Mouse (Mus musculus): Measurements from ENCODE around the gene Trim41. TPM values are rescaled to one million over a fixed set of nuclear protein-coding genes. Genes with fewer than 3 reads are reported as not detected.

Gene Trim41
- total and polyA plus RNA-seq, 2 experiments from 2014 or later: 2.7 to 39.6 TPM

GRCm38 (mm10) chr11:48818346-48818745 is 1.2 kb upstream of the Trim41 start:
- Histone ChIP-seq H3K9me3 (replicated peaks; ENCODE audit: control insufficient read depth, low read length) (no peaks in the 10 kb centered on the region), H3K27ac (ENCODE audit: low read depth) (peak overlapping the region; percentile 97), H3K4me2 (ENCODE audit: low read depth, low read length) (peak overlapping the region; percentile 92), H3K36me3 (replicated peaks; ENCODE audit: control insufficient read depth, insufficient read depth, low read length) (no peaks in the 10 kb centered on the region), H3K4me3 (ENCODE audit: low read depth, low read length) (peak overlapping the region; percentile 77), H3K27me3 (ENCODE audit: control insufficient read depth, insufficient read depth, low read length) (no peaks in the 10 kb centered on the region), H3K4me1 (ENCODE audit: control insufficient read depth, insufficient read depth) (peaks cover 18% of the 10 kb centered on the region), H3K9ac (replicated peaks; ENCODE audit: low read depth, low read length) (peak overlapping the region; percentile 50)
- ATAC-seq (ENCODE audit: insufficient read depth, low read depth) (no peak), DNase-seq (ENCODE audit: low spot score) (peak; percentile 74)
- peak; percentile 81 for TF ChIP-seq EP300 (IDR thresholded peaks at IDR 0.05; ENCODE audit: low read depth)
- no peak for TF ChIP-seq CTCF (IDR thresholded peaks at IDR 0.05; ENCODE audit: low read depth)
- WGBS: under 1% methylated on average over 16 of the region's 16 CpGs

- 3% methylated on average over 9 of the region's 9 CpGs for WGBS
- TF ChIP-seq EP300 (IDR thresholded peaks at IDR 0.05; ENCODE audit: low read depth): no peak
- no peak for TF ChIP-seq CTCF (IDR thresholded peaks at IDR 0.05; ENCODE audit: low read depth)
These were observed 641 bp upstream of the Trim41 start for GRCm38 (mm10) chr11:48817794-48818193.

GRCm38 (mm10) chr11:48816281-48816781 is 822 bp downstream of the Trim41 start:
- H3K4me3 ChIP-seq (ENCODE audit: low read depth, low read length): peak overlapping the region; percentile 77
- H3K27ac ChIP-seq (ENCODE audit: low read depth): peak overlapping the region; percentile 97
- H3K4me1 ChIP-seq (ENCODE audit: control insufficient read depth, insufficient read depth): peaks cover 15% of the 10 kb centered on the region; the same call in 1 of the 2 replicates
- no peaks in the 10 kb centered on the region for H3K27me3 ChIP-seq (ENCODE audit: control insufficient read depth, insufficient read depth, low read length)
- ATAC-seq (ENCODE audit: insufficient read depth, low read depth) (peak; percentile 22), DNase-seq (ENCODE audit: low spot score) (no peak)
- H3K4me2 ChIP-seq (ENCODE audit: low read depth, low read length): peak overlapping the region; percentile 92
- H3K36me3 ChIP-seq (replicated peaks; ENCODE audit: control insufficient read depth, insufficient read depth, low read length): peaks cover 16% of the 10 kb centered on the region
- peak overlapping the region; percentile 79 for H3K9ac ChIP-seq (replicated peaks; ENCODE audit: low read depth, low read length)
- TF ChIP-seq EP300 (IDR thresholded peaks at IDR 0.05; ENCODE audit: low read depth): no peak
- no peak for TF ChIP-seq CTCF (IDR thresholded peaks at IDR 0.05; ENCODE audit: low read depth)
- no peaks in the 10 kb centered on the region for H3K9me3 ChIP-seq (replicated peaks; ENCODE audit: control insufficient read depth, low read length)
- 2% methylated on average over 22 of the region's 23 CpGs for WGBS

More at GRCm38 (mm10) chr11:48817794-48818193, 641 bp upstream of the Trim41 start:
- Histone ChIP-seq H3K4me2 (ENCODE audit: low read depth, low read length) (peak overlapping the region; percentile 92), H3K4me1 (ENCODE audit: control insufficient read depth, insufficient read depth) (peaks cover 15% of the 10 kb centered on the region; the same call in 1 of the 2 replicates), H3K9ac (replicated peaks; ENCODE audit: low read depth, low read length) (peak overlapping the region; percentile 50), H3K9me3 (replicated peaks; ENCODE audit: control insufficient read depth, low read length) (no peaks in the 10 kb centered on the region), H3K36me3 (replicated peaks; ENCODE audit: control insufficient read depth, insufficient read depth, low read length) (0 out of 2 replicates have a peak, but pooled peaks cover 4% of the 10 kb centered on the region), H3K4me3 (ENCODE audit: low read depth, low read length) (peak overlapping the region; percentile 77), H3K27me3 (ENCODE audit: control insufficient read depth, insufficient read depth, low read length) (no peaks in the 10 kb centered on the region), H3K27ac (ENCODE audit: low read depth) (peak overlapping the region; percentile 97)
- DNase-seq (ENCODE audit: low spot score): no peak
- no peak for ATAC-seq (ENCODE audit: insufficient read depth, low read depth)

- ATAC-seq (ENCODE audit: insufficient read depth, low read depth) (no peak), DNase-seq (ENCODE audit: low spot score) (no peak)
- WGBS: 68% methylated on average over 16 of the region's 16 CpGs
- Histone ChIP-seq H3K9ac (replicated peaks; ENCODE audit: low read depth, low read length) (peak overlapping the region; percentile 79; the same call in 1 of the 2 replicates), H3K27me3 (ENCODE audit: control insufficient read depth, insufficient read depth, low read length) (no peaks in the 10 kb centered on the region), H3K4me1 (ENCODE audit: control insufficient read depth, insufficient read depth) (peaks cover 15% of the 10 kb centered on the region; the same call in 1 of the 2 replicates), H3K4me3 (ENCODE audit: low read depth, low read length) (peak overlapping the region; percentile 77), H3K4me2 (ENCODE audit: low read depth, low read length) (peak overlapping the region; percentile 92), H3K9me3 (replicated peaks; ENCODE audit: control insufficient read depth, low read length) (no peaks in the 10 kb centered on the region), H3K27ac (ENCODE audit: low read depth) (peak overlapping the region; percentile 97), H3K36me3 (replicated peaks; ENCODE audit: control insufficient read depth, insufficient read depth, low read length) (peaks cover 21% of the 10 kb centered on the region)
- no peak for TF ChIP-seq EP300 (IDR thresholded peaks at IDR 0.05; ENCODE audit: low read depth)
- no peak for TF ChIP-seq CTCF (IDR thresholded peaks at IDR 0.05; ENCODE audit: low read depth)
These were observed 1.3 kb downstream of the Trim41 start for GRCm38 (mm10) chr11:48815851-48816250.

- Histone ChIP-seq H3K27me3 (ENCODE audit: control insufficient read depth, insufficient read depth, low read length) (no peaks in the 10 kb centered on the region), H3K36me3 (replicated peaks; ENCODE audit: control insufficient read depth, insufficient read depth, low read length) (peaks cover 38% of the 10 kb centered on the region), H3K9me3 (replicated peaks; ENCODE audit: control insufficient read depth, low read length) (no peaks in the 10 kb centered on the region), H3K9ac (replicated peaks; ENCODE audit: low read depth, low read length) (no peak overlapping the region), H3K4me2 (ENCODE audit: low read depth, low read length) (no peak overlapping the region), H3K4me3 (ENCODE audit: low read depth, low read length) (no peak overlapping the region), H3K4me1 (ENCODE audit: control insufficient read depth, insufficient read depth) (peaks cover 15% of the 10 kb centered on the region; the same call in 1 of the 2 replicates), H3K27ac (ENCODE audit: low read depth) (no peak overlapping the region)
- no peak for ATAC-seq (ENCODE audit: insufficient read depth, low read depth)
- DNase-seq (ENCODE audit: low spot score): no peak
- TF ChIP-seq CTCF (IDR thresholded peaks at IDR 0.05; ENCODE audit: low read depth): no peak
- no peak for TF ChIP-seq EP300 (IDR thresholded peaks at IDR 0.05; ENCODE audit: low read depth)
These were observed 3.4 kb downstream of the Trim41 start for GRCm38 (mm10) chr11:48813782-48814181.

GRCm38 (mm10) chr11:48810142-48810541 is 7.0 kb downstream of the Trim41 start:
- 78% methylated on average over 2 of the region's 2 CpGs for WGBS
- Histone ChIP-seq H3K4me3 (ENCODE audit: low read depth, low read length) (no peak overlapping the region), H3K9ac (replicated peaks; ENCODE audit: low read depth, low read length) (no peak overlapping the region), H3K27ac (ENCODE audit: low read depth) (no peak overlapping the region), H3K36me3 (replicated peaks; ENCODE audit: control insufficient read depth, insufficient read depth, low read length) (peaks cover 75% of the 10 kb centered on the region), H3K9me3 (replicated peaks; ENCODE audit: control insufficient read depth, low read length) (no peaks in the 10 kb centered on the region), H3K4me1 (ENCODE audit: control insufficient read depth, insufficient read depth) (0 out of 2 replicates have a peak, but pooled peaks cover 2% of the 10 kb centered on the region), H3K27me3 (ENCODE audit: control insufficient read depth, insufficient read depth, low read length) (no peaks in the 10 kb centered on the region), H3K4me2 (ENCODE audit: low read depth, low read length) (no peak overlapping the region)
- ATAC-seq (ENCODE audit: insufficient read depth, low read depth) (no peak), DNase-seq (ENCODE audit: low spot score) (no peak)
- TF ChIP-seq EP300 (IDR thresholded peaks at IDR 0.05; ENCODE audit: low read depth) (no peak), CTCF (IDR thresholded peaks at IDR 0.05; ENCODE audit: low read depth) (no peak)

All from heart, postnatal 0 days (tissue).